Mouse (Mus musculus) MEL (cell line): Measurements from ENCODE around the gene Foxn2. TPM values are rescaled to one million over a fixed set of nuclear protein-coding genes. Genes with fewer than 3 reads are reported as not detected.
A peak's percentile ranks its signal among the peaks of the same experiment; 100 is the strongest.

ENCODE experiments used
- DNase-seq: peaks from one replicate; pipeline ENCODE4 v3.0.0; 2011; ENCODE audit warnings: low read depth, low spot score
- H3K27ac ChIP-seq: 2 replicates; pipeline ENCODE4 v1.5.1; 2012; ENCODE audit warnings: low read depth, mild to moderate bottlenecking, control low read depth, low read length, moderate library complexity; ENCODE audit not compliant: control insufficient read depth
- H3K27me3 ChIP-seq, 2 experiments: fragments of 150-350 bp in 1 of 2; sonication (generic) in 1 of 2; 2 replicates each; pipeline ENCODE4 v1.6.1; 2012; ENCODE audit warnings: low read length in 2 of 2, mild to moderate bottlenecking in 2 of 2, improper control_type of control experiment in 1 of 2, moderate library complexity in 1 of 2; ENCODE audit not compliant: insufficient read depth in 2 of 2, control insufficient read depth in 1 of 2
- H3K36me3 ChIP-seq, 2 experiments: 2 replicates each; pipeline ENCODE4 v1.6.1; 2012 to 2014; ENCODE audit warnings: low read length in 2 of 2, improper control_type of control experiment in 1 of 2, inconsistent platforms in 1 of 2, mild to moderate bottlenecking in 1 of 2; ENCODE audit not compliant: insufficient read depth in 2 of 2, control insufficient read depth in 1 of 2
- H3K4me1 ChIP-seq, 2 experiments: fragments of 150-350 bp in 1 of 2; sonication (generic) in 1 of 2; 2 replicates each; pipeline ENCODE4 v1.6.1; 2012; ENCODE audit warnings: low read length in 2 of 2, improper control_type of control experiment in 1 of 2, mild to moderate bottlenecking in 1 of 2; ENCODE audit not compliant: insufficient read depth in 2 of 2, control insufficient read depth in 1 of 2
- H3K4me3 ChIP-seq, 2 experiments: fragments of 150-350 bp in 1 of 2; sonication (generic) in 1 of 2; 2 replicates each; pipeline ENCODE4 v1.5.1; 2012; ENCODE audit warnings: low read depth in 2 of 2, low read length in 2 of 2, mild to moderate bottlenecking in 2 of 2, moderate library complexity in 2 of 2, control low read depth in 1 of 2, improper control_type of control experiment in 1 of 2; ENCODE audit not compliant: control insufficient read depth in 1 of 2, insufficient read depth in 1 of 2
- H3K79me2 ChIP-seq: 2 replicates; pipeline ENCODE4 v1.6.1; 2012; ENCODE audit warnings: mild to moderate bottlenecking, low read length, moderate library complexity; ENCODE audit not compliant: control insufficient read depth, poor library complexity, insufficient read depth
- H3K9ac ChIP-seq: 2 replicates; pipeline ENCODE4 v1.6.1; 2012; ENCODE audit warnings: low read depth, mild to moderate bottlenecking, control low read depth, low read length, moderate library complexity; ENCODE audit not compliant: control insufficient read depth, poor library complexity, severe bottlenecking
- H3K9me3 ChIP-seq: fragments of 150-350 bp; sonication (generic); replicated peaks from 2 replicates; pipeline ENCODE4 v1.6.1; 2012; ENCODE audit warnings: mild to moderate bottlenecking, low read length, improper control_type of control experiment, moderate library complexity; ENCODE audit not compliant: insufficient read depth
- BHLHE40 ChIP-seq: IDR thresholded peaks from 2 replicates; pipeline ENCODE4 v1.6.1; 2012; ENCODE audit warnings: low read depth, mild to moderate bottlenecking, inconsistent platforms, low read length, improper control_type of control experiment, borderline replicate concordance
- CHD1 ChIP-seq: IDR thresholded peaks from 2 replicates; pipeline ENCODE4 v1.6.1; 2012; ENCODE audit warnings: low read depth, mild to moderate bottlenecking, inconsistent platforms, low read length, improper control_type of control experiment
- CHD2 ChIP-seq: IDR thresholded peaks from 2 replicates; pipeline ENCODE4 v1.6.1; 2011; ENCODE audit warnings: low read length, improper control_type of control experiment
- CTCF ChIP-seq, 3 experiments: IDR thresholded peaks in 2 of 3; conservative IDR thresholded peaks in 1 of 3; 2 replicates each; pipeline ENCODE4 v1.5.1; 2011 to 2012; ENCODE audit warnings: low read length in 3 of 3, low read depth in 2 of 3, mild to moderate bottlenecking in 2 of 3, improper control_type of control experiment in 1 of 3, inconsistent platforms in 1 of 3, mixed read lengths in 1 of 3, moderate library complexity in 1 of 3; ENCODE audit not compliant: control insufficient read depth in 1 of 3, insufficient read depth in 1 of 3, poor library complexity in 1 of 3, severe bottlenecking in 1 of 3
- E2F4 ChIP-seq: IDR thresholded peaks from 2 replicates; pipeline ENCODE4 v1.6.1; 2011; ENCODE audit warnings: low read depth, low read length, improper control_type of control experiment, borderline replicate concordance
- ELF1 ChIP-seq: IDR thresholded peaks from 2 replicates; pipeline ENCODE4 v1.6.1; 2014; ENCODE audit warnings: low read depth, mild to moderate bottlenecking, inconsistent platforms, low read length, improper control_type of control experiment, moderate library complexity
- EP300 ChIP-seq, 2 experiments: IDR thresholded peaks; 2 replicates each; pipeline ENCODE4 v1.6.1; 2011; ENCODE audit warnings: improper control_type of control experiment in 2 of 2, low read length in 2 of 2, low read depth in 1 of 2, mild to moderate bottlenecking in 1 of 2
- ETS1 ChIP-seq: IDR thresholded peaks from 2 replicates; pipeline ENCODE4 v1.6.1; 2012; ENCODE audit warnings: low read depth, mild to moderate bottlenecking, inconsistent platforms, low read length, improper control_type of control experiment, moderate library complexity
- GABPA ChIP-seq: IDR thresholded peaks from 2 replicates; pipeline ENCODE4 v1.6.1; 2012; ENCODE audit warnings: low read depth, mild to moderate bottlenecking, inconsistent platforms, low read length, improper control_type of control experiment, moderate library complexity
- GATA1 ChIP-seq: IDR thresholded peaks from 2 replicates; pipeline ENCODE4 v1.6.1; 2011; ENCODE audit warnings: low read depth, low read length, improper control_type of control experiment
- HCFC1 ChIP-seq: IDR thresholded peaks from 2 replicates; pipeline ENCODE4 v1.6.1; 2012; ENCODE audit warnings: low read depth, mild to moderate bottlenecking, inconsistent platforms, low read length, improper control_type of control experiment, moderate library complexity
- JUND ChIP-seq: IDR thresholded peaks from 2 replicates; pipeline ENCODE4 v1.6.1; 2011; ENCODE audit warnings: low read depth, mild to moderate bottlenecking, improper control_type of control experiment, low read length
- KAT2A ChIP-seq: conservative IDR thresholded peaks from 2 replicates; pipeline ENCODE4 v1.6.1; 2012; ENCODE audit warnings: low read depth, low read length, improper control_type of control experiment, inconsistent platforms
- MAFK ChIP-seq: IDR thresholded peaks from 2 replicates; pipeline ENCODE4 v1.6.1; 2011; ENCODE audit warnings: low read depth, mild to moderate bottlenecking, low read length, improper control_type of control experiment, borderline replicate concordance
- MAX ChIP-seq: IDR thresholded peaks from 2 replicates; pipeline ENCODE4 v1.6.1; 2011; ENCODE audit warnings: low read length, improper control_type of control experiment
- MAZ ChIP-seq: IDR thresholded peaks from 2 replicates; pipeline ENCODE4 v1.6.1; 2012; ENCODE audit warnings: low read depth, mild to moderate bottlenecking, inconsistent platforms, low read length, improper control_type of control experiment
- MEF2A ChIP-seq: IDR thresholded peaks from 2 replicates; pipeline ENCODE4 v1.6.1; 2014; ENCODE audit warnings: low read depth, mild to moderate bottlenecking, inconsistent platforms, low read length, improper control_type of control experiment; ENCODE audit not compliant: poor library complexity, insufficient replicate concordance, severe bottlenecking; ENCODE audit errors: extremely low read depth
- MXI1 ChIP-seq: IDR thresholded peaks from 2 replicates; pipeline ENCODE4 v1.6.1; 2011; ENCODE audit warnings: mild to moderate bottlenecking, low read depth, low read length, improper control_type of control experiment
- MYB ChIP-seq: IDR thresholded peaks from 2 replicates; pipeline ENCODE4 v1.6.1; 2011; ENCODE audit warnings: mild to moderate bottlenecking, low read depth, low read length, improper control_type of control experiment
- MYC ChIP-seq: IDR thresholded peaks from 2 replicates; pipeline ENCODE4 v1.6.1; 2011; ENCODE audit warnings: low read depth, mild to moderate bottlenecking, low read length, improper control_type of control experiment, moderate library complexity
- NELFE ChIP-seq: IDR thresholded peaks from 2 replicates; pipeline ENCODE4 v1.6.1; 2011; ENCODE audit warnings: low read depth, low read length, improper control_type of control experiment
- NRF1 ChIP-seq: IDR thresholded peaks from 2 replicates; pipeline ENCODE4 v1.6.1; 2014; ENCODE audit warnings: low read depth, mild to moderate bottlenecking, inconsistent platforms, low read length, improper control_type of control experiment, moderate library complexity; ENCODE audit not compliant: poor library complexity, insufficient read depth, severe bottlenecking
- POLR2A ChIP-seq, 2 experiments: IDR thresholded peaks; 2 replicates each; pipeline ENCODE4 v1.6.1; 2011 to 2012; ENCODE audit warnings: low read length in 2 of 2, mild to moderate bottlenecking in 2 of 2, control low read depth in 1 of 2, improper control_type of control experiment in 1 of 2, low read depth in 1 of 2, moderate library complexity in 1 of 2; ENCODE audit not compliant: control insufficient read depth in 1 of 2, insufficient read depth in 1 of 2, poor library complexity in 1 of 2
- POLR2AphosphoS2 ChIP-seq: IDR thresholded peaks from 2 replicates; pipeline ENCODE4 v1.6.1; 2011; ENCODE audit warnings: low read length, improper control_type of control experiment
- RAD21 ChIP-seq: IDR thresholded peaks from 2 replicates; pipeline ENCODE4 v1.6.1; 2011; ENCODE audit warnings: mild to moderate bottlenecking, low read depth, low read length, improper control_type of control experiment
- RCOR1 ChIP-seq: IDR thresholded peaks from 2 replicates; pipeline ENCODE4 v1.6.1; 2012; ENCODE audit warnings: low read depth, mild to moderate bottlenecking, inconsistent platforms, low read length, improper control_type of control experiment
- SIN3A ChIP-seq: IDR thresholded peaks from 2 replicates; pipeline ENCODE4 v1.6.1; 2012; ENCODE audit warnings: low read length, improper control_type of control experiment, inconsistent platforms
- SMC3 ChIP-seq: IDR thresholded peaks from 2 replicates; pipeline ENCODE4 v1.6.1; 2011; ENCODE audit warnings: low read depth, low read length, improper control_type of control experiment
- TAL1 ChIP-seq: IDR thresholded peaks from 2 replicates; pipeline ENCODE4 v1.6.1; 2012; ENCODE audit warnings: mild to moderate bottlenecking, inconsistent platforms, low read length, moderate library complexity, mixed read lengths
- TBP ChIP-seq: IDR thresholded peaks from 2 replicates; pipeline ENCODE4 v1.8.0; 2011; ENCODE audit warnings: low read depth, low read length, improper control_type of control experiment
- TCF12 ChIP-seq: IDR thresholded peaks from 2 replicates; pipeline ENCODE4 v1.6.1; 2014; ENCODE audit warnings: low read depth, mild to moderate bottlenecking, inconsistent platforms, low read length, improper control_type of control experiment, moderate library complexity
- UBTF ChIP-seq: IDR thresholded peaks from 2 replicates; pipeline ENCODE4 v1.6.1; 2012; ENCODE audit warnings: low read depth, mild to moderate bottlenecking, inconsistent platforms, low read length, improper control_type of control experiment, moderate library complexity, borderline replicate concordance; ENCODE audit not compliant: insufficient read depth
- USF1 ChIP-seq: IDR thresholded peaks from 2 replicates; pipeline ENCODE4 v1.6.1; 2014; ENCODE audit warnings: low read depth, mild to moderate bottlenecking, inconsistent platforms, low read length, improper control_type of control experiment, moderate library complexity
- ZC3H11A ChIP-seq: IDR thresholded peaks from 2 replicates; pipeline ENCODE4 v1.6.1; 2012; ENCODE audit warnings: low read depth, mild to moderate bottlenecking, inconsistent platforms, low read length, improper control_type of control experiment
- ZKSCAN1 ChIP-seq: IDR thresholded peaks from 2 replicates; pipeline ENCODE4 v1.6.1; 2012; ENCODE audit warnings: low read depth, mild to moderate bottlenecking, inconsistent platforms, low read length, improper control_type of control experiment, moderate library complexity
- ZNF384 ChIP-seq: IDR thresholded peaks from 2 replicates; pipeline ENCODE4 v1.6.1; 2012; ENCODE audit warnings: low read depth, mild to moderate bottlenecking, inconsistent platforms, low read length, improper control_type of control experiment
- polyA plus RNA-seq, 2 experiments: library from polyadenylated mRNA; stranded (reverse) in 1 of 2; unstranded in 1 of 2; fragments of >175 nt in 1 of 2; fragments of >200 nt in 1 of 2; gene quantifications; 2 replicates each; pipeline versions ENCODE4 v1.2.1 to v1.2.4; 2012; ENCODE audit warnings: low replicate concordance in 2 of 2, low read depth in 1 of 2; ENCODE audit not compliant: insufficient read length in 2 of 2, insufficient read depth in 1 of 2, missing spikeins in 1 of 2
- total RNA-seq: library from RNA; depleted of rRNA; stranded (reverse); fragments of 300-350 nt; gene quantifications from 2 replicates; pipeline ENCODE4 v1.2.3, GENCODE M21; 2012; rRNA removed

Foxn2 gene
- 20.9 and 21.7 TPM in 2 replicates for total RNA-seq
- polyA plus RNA-seq: 100 to 1,000 TPM in 1 of 2 experiments, 10 to 100 TPM in 1; 20.0 to 133 TPM

- Histone ChIP-seq H3K79me2 (peaks cover 39% of the 10 kb centered on the region), H3K4me1 (peaks cover 19 to 27% of the 10 kb centered on the region in 2 experiments), H3K9ac (peak within 1 kb of the TSS; percentile 88), H3K36me3 (peaks cover 2 to 36% of the 10 kb centered on the region in 2 experiments), H3K27me3 (no peaks in the 10 kb centered on the region), H3K9me3 (no peaks in the 10 kb centered on the region), H3K27ac (peak within 1 kb of the TSS; percentile 100), H3K4me3 (peak within 1 kb of the TSS; percentile 73 to 99)
- DNase-seq: peak; percentile 97
- TF ChIP-seq GATA1 (no peak), GABPA (no peak), BHLHE40 (no peak), ZC3H11A (no peak), TBP (no peak), E2F4 (peak; percentile 86; the same call in 1 of the 2 replicates), CHD1 (no peak), CTCF (IDR thresholded peaks at IDR 0.05 in 2 of 3, conservative IDR thresholded peaks at IDR 0.05 in 1 of 3; ENCODE audit: control insufficient read depth in 1 of 3, insufficient read depth in 1 of 3, low read depth in 2 of 3, low read length in 3 of 3, poor library complexity in 1 of 3, severe bottlenecking in 1 of 3) (no peak), KAT2A (no peak), HCFC1 (peak; percentile 59; the same call in 1 of the 2 replicates), TAL1 (no peak), ZNF384 (no peak), UBTF (no peak), MYB (no peak), RCOR1 (peak; percentile 28; the same call in 1 of the 2 replicates), CHD2 (no peak), ZKSCAN1 (no peak), RAD21 (no peak), MYC (no peak), SIN3A (0 out of 2 replicates have a peak, but pooled peaks have one; percentile 11), MEF2A (no peak), MAFK (no peak), POLR2AphosphoS2 (peak; percentile 40; the same call in 1 of the 2 replicates), MAX (peak; percentile 97), POLR2A (IDR thresholded peaks at IDR 0.05; ENCODE audit: control insufficient read depth in 1 of 2, insufficient read depth in 1 of 2, low read depth in 1 of 2, low read length in 2 of 2, poor library complexity in 1 of 2) (peak; percentile 53 to 59; a peak in 3 of 4 replicates), EP300 (IDR thresholded peaks at IDR 0.05; ENCODE audit: low read depth in 1 of 2, low read length in 2 of 2) (peak in 1 of 2 experiments; percentile 46; a peak in 1 of 4 replicates), ELF1 (peak; percentile 51; the same call in 1 of the 2 replicates), TCF12 (no peak), USF1 (no peak), SMC3 (no peak), NELFE (peak; percentile 53), MAZ (peak; percentile 63; the same call in 1 of the 2 replicates), JUND (no peak), ETS1 (peak; percentile 38; the same call in 1 of the 2 replicates), MXI1 (peak; percentile 46), NRF1 (no peak)
These were observed at the start of gene Foxn2 for GRCm38 (mm10) chr17:88440285-88441000. Foxn2 (plus strand) TSS chr17:88440711.
